Mouse (Mus musculus): Measurements from ENCODE around the gene Amigo2.

Gene Amigo2

GRCm38 (mm10) chr15:97246911-97247790, at the start of gene Amigo2, which contains the start of gene Pced1b:
Gene Amigo2 (minus strand): TSS chr15:97247287.
Gene Pced1b (plus strand): TSS chr15:97247107.
- DNase-seq (ENCODE audit: low read depth in 1 of 2, low spot score in 2 of 2) = no peak

- no peak for DNase-seq (ENCODE audit: low read depth in 1 of 2, low spot score in 2 of 2)
Measured at GRCm38 (mm10) chr15:97291291-97292050, 44.4 kb upstream of the Amigo2 start.

DNA sequence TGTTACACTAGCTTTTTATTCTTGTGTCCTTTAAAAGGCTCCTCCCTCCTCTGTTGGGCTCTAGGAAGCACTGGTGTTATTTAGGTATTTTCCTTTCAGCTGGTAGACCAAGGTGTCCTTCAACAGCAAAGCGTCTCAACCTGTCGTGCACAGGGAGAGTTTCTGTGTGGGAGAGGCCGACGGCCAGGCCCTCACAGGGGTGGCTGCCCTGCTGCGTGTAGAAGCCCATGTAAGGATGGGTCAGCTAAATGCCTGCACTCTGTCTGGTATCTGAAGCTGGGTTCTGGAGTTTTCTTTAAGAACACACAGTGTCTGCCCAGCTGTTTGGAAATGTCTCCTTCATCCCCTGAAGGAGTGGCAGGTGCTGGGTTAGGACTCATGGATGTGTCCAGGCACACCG, 43.3 kb upstream of the Amigo2 start:
- DNase-seq (ENCODE audit: low read depth in 1 of 2, low spot score in 2 of 2) = no peak

GRCm38 (mm10) chr15:97289176-97289575, 42.1 kb upstream of the Amigo2 start:
- DNase-seq (ENCODE audit: low read depth in 1 of 2, low spot score in 2 of 2) = no peak

GRCm38 (mm10) chr15:97288690-97289089, 41.6 kb upstream of the Amigo2 start:
- no peak for DNase-seq (ENCODE audit: low read depth in 1 of 2, low spot score in 2 of 2)

DNA sequence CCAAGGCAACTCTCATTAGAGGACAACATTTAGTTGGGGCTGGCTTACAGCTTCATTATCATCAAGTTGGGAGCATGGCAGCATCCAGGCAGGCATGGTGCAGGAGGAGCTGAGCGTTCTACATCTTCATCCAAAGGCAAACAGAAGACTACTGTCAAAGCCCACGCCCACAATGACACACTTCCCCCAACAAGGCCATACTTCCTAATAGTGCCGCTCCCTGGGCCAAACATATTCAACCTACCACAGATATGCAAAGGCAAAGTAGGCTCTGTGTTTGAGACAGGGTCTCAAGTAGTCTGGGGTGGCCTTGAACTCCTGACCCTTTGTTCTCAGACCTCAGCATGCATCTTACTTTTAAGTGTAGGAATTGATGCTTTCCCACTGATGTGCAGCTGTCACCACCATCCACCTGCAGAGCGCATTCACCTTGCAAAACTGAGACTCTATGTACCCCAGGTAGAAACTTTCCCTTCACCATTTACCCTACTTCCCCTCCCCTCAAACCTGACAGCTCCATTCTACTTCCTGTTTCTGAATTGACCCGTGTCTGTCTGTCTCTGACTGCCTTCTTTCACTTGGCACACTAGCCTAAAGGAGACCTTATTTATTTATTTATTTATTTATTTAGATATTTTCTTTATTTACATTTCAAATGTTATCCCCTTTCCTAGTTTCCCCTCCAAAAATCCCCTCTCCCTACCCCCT, 40.5 kb upstream of the Amigo2 start:
- DNase-seq (ENCODE audit: low read depth in 1 of 2, low spot score in 2 of 2) = no peak

- no peak for DNase-seq (ENCODE audit: low read depth in 1 of 2, low spot score in 2 of 2)
Measured at GRCm38 (mm10) chr15:97286731-97287130, 39.6 kb upstream of the Amigo2 start.

DNA sequence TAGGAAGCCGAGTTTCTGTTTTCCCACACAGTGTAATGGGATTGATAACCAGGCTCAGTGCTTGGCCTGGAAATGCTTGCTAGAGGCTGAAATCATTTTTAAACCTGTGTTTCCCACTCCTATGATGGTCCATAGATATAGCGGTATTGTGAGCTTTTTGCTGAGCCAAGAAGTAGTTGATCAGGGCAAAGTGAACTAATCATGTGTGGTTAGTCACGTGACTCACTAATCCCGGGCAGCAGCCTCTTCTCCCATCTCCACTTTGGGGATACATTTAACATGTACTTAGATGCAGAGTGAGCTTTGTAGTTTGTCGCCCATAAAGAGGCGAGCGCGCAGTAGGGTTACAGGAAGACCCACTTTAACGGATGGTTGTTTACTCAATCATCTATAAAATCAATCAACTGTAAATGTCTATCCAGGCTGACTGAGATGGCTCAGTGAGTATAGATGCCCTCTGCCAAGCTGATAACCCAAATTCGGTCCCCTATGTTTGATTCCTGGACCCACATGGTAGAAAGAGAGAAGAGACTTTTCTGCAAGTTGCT, 38.7 kb upstream of the Amigo2 start:
- no peak for DNase-seq (ENCODE audit: low read depth in 1 of 2, low spot score in 2 of 2)

DNA sequence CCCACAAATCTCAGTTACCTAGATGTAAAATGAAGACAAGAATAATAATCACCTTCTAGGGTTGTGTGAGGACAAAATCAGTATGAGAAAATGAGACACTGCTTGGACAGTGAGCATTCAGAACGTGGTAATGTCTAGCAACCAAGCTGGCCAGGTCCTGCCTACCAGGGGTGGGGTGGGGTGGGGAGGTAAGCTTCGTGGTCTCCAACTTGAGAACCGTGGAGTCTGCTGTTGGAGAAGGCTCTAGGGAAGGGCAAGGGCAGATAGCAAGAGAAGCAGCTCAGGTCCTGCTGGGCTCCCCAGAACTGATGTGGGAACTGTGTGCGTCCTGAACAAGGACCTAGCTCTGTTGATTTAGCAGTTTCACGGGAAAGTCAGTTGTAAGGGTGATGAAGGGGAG, 37.1 kb upstream of the Amigo2 start:
- DNase-seq (ENCODE audit: low read depth in 1 of 2, low spot score in 2 of 2) = no peak

DNA sequence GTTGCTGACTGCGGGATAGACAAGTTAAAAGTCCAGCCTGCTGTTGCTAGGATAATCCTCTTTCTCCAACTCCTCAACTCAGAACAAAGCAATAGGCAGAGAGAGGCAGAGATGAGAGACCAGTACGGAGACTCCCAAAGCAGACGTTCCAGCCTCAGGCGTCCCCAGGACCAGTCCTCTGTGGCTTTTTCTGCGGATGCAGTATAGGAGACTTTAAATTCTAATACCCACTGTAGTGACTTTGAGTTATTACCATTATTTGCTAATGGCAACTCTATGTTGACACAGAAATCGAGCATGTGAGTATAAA, 35.4 kb upstream of the Amigo2 start:
- DNase-seq (ENCODE audit: low read depth in 1 of 2, low spot score in 2 of 2) = no peak

- DNase-seq (ENCODE audit: low read depth in 1 of 2, low spot score in 2 of 2) = no peak
Measured at GRCm38 (mm10) chr15:97281712-97282571, 34.9 kb upstream of the Amigo2 start.

- no peak for DNase-seq (ENCODE audit: low read depth in 1 of 2, low spot score in 2 of 2)
Measured at GRCm38 (mm10) chr15:97280776-97281175, 33.7 kb upstream of the Amigo2 start.

GRCm38 (mm10) chr15:97280131-97280530, 33.0 kb upstream of the Amigo2 start:
- DNase-seq (ENCODE audit: low read depth in 1 of 2, low spot score in 2 of 2) = no peak

- DNase-seq (ENCODE audit: low read depth in 1 of 2, low spot score in 2 of 2) = no peak
Measured at GRCm38 (mm10) chr15:97278340-97278948, 31.4 kb upstream of the Amigo2 start.

DNA sequence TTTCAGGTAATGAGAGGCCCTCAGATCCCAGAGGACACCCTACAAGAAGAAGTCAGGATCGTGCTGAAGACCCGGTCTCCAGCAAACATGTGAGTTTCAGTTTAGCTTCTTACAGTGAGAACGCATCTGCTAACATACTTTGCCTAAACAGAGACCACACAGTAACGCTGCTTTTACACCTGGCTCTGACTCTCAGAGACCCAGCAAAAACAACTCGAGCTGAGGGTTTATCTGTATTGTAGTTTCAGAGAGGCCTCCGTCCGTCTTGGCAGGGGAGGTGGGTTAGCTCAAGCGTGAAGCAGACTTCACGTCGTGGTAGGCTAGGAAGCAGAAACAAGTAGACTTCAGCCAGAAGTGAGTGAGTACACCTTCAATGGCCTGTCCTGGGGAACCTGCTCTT, 30.2 kb upstream of the Amigo2 start:
- DNase-seq (ENCODE audit: low read depth in 1 of 2, low spot score in 2 of 2) = no peak

DNA sequence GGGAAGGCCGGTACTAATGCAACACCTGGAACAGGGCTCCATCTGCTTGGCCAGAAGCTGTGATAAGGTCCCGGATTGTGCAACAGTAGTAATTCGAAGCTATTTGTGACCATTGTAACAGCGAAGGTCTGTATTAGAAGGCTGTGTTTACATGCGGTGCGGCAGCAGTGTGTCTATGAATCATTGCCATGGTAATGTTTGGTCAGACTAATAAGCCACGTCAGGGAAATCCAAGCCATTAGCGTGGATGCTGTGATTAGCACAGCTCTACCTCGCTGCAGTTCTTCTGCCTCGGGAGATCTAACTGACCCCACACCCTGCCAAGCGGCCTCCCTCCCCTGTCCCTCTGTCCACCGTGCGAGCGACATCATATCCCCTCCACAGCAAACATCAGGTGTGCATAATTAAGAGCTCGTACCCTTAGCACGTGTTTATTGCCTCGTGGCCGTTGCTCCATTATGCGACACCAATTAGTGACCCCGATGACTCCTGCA, 29.6 kb upstream of the Amigo2 start:
- DNase-seq (ENCODE audit: low read depth in 1 of 2, low spot score in 2 of 2) = no peak

- DNase-seq (ENCODE audit: low read depth in 1 of 2, low spot score in 2 of 2) = no peak
Measured at GRCm38 (mm10) chr15:97275626-97276395, 28.7 kb upstream of the Amigo2 start.

- DNase-seq (ENCODE audit: low read depth in 1 of 2, low spot score in 2 of 2) = no peak
Measured at GRCm38 (mm10) chr15:97272831-97273230, 25.7 kb upstream of the Amigo2 start.

Measured in monocyte, adult 2 months (primary cell).